Mouse (Mus musculus) heart, embryonic 16.5 days (tissue): Measurements from ENCODE around the gene Nudt2. TPM values are rescaled to one million over a fixed set of nuclear protein-coding genes. Genes with fewer than 3 reads are reported as not detected.

Source experiments
- polyA plus RNA-seq: library from polyadenylated mRNA; unstranded; fragments of >200 nt; fragmentation: Nextera tagmentation; extraction: Ambion mirVana; gene quantifications from 2 replicates; pipeline ENCODE4 v1.2.1, GENCODE M21; 2015

Gene Nudt2
- polyA plus RNA-seq, 1 experiment from 2014 or later, result 41.7 TPM

Other genes starting within 250 kb of the Nudt2 start
- 50.8 and 59.2 TPM in 2 replicates for gene Ubap2, start 190.0 kb upstream of the Nudt2 start, polyA plus RNA-seq
- gene Dcaf12, start 150.3 kb upstream of the Nudt2 start, polyA plus RNA-seq, result 54.2 and 55.0 TPM in 2 replicates
- gene Ubap1, start 116.2 kb upstream of the Nudt2 start, polyA plus RNA-seq, result 46.7 and 48.6 TPM in 2 replicates
- gene Kif24, start 264 bp upstream of the Nudt2 start, polyA plus RNA-seq, result 3.4 and 4.8 TPM in 2 replicates
- 3.2 and 3.4 TPM in 2 replicates for gene AI464131, start 37.9 kb downstream of the Nudt2 start, polyA plus RNA-seq
- gene 1110017D15Rik, start 52.2 kb downstream of the Nudt2 start, polyA plus RNA-seq, result 1.1 and 1.2 TPM in 2 replicates
- gene Fam219a, start 104.4 kb downstream of the Nudt2 start, polyA plus RNA-seq, result 1.5 and 2.4 TPM in 2 replicates
- 2.6 and 3.6 TPM in 2 replicates for gene Dnaic1, start 104.6 kb downstream of the Nudt2 start, polyA plus RNA-seq
- 4.7 and 5.6 TPM in 2 replicates for gene Enho, start 175.2 kb downstream of the Nudt2 start, polyA plus RNA-seq
- gene Cntfr, start 231.9 kb downstream of the Nudt2 start, polyA plus RNA-seq, result 1.5 and 2.0 TPM in 2 replicates
- 134 and 142 TPM in 2 replicates for gene Il11ra1, start 234.8 kb downstream of the Nudt2 start, polyA plus RNA-seq
- gene Rpp25l, start 248.4 kb downstream of the Nudt2 start, polyA plus RNA-seq, result 46.1 and 48.4 TPM in 2 replicates